Mouse (Mus musculus) G1E (cell line): ENCODE measurements around the gene Ndufv2. TPM values are rescaled to one million over a fixed set of nuclear protein-coding genes. Genes with fewer than 3 reads are reported as not detected.

Source experiments
- ATAC-seq: 2 replicates; pipeline ENCODE4 v1.8.0; 2016; ENCODE audit warnings: mild to moderate bottlenecking; ENCODE audit not compliant: insufficient number of reproducible peaks, poor library complexity, low FRiP score, severe bottlenecking; ENCODE audit errors: extremely low read depth
- DNase-seq: peaks from one replicate; pipeline ENCODE4 v3.0.0; 2012; ENCODE audit warnings: low spot score
- H3K27me3 ChIP-seq: 2 replicates; pipeline ENCODE4 v1.6.1; 2012; ENCODE audit warnings: mild to moderate bottlenecking, low read length, inconsistent platforms; ENCODE audit not compliant: insufficient read depth
- H3K36me3 ChIP-seq: replicated peaks from 2 replicates; pipeline ENCODE3; 2012; ENCODE audit warnings: mild to moderate bottlenecking, inconsistent platforms
- H3K4me1 ChIP-seq: 2 replicates; pipeline ENCODE4 v1.6.1; 2012; ENCODE audit warnings: low read depth, low read length, inconsistent platforms, mixed read lengths; ENCODE audit not compliant: insufficient read depth
- H3K4me3 ChIP-seq: 2 replicates; pipeline ENCODE4 v1.5.1; 2012; ENCODE audit warnings: low read depth, mild to moderate bottlenecking, inconsistent platforms, low read length, moderate library complexity, mixed read lengths
- H3K9me3 ChIP-seq: replicated peaks from 2 replicates; pipeline ENCODE4 v1.6.1; 2012; ENCODE audit warnings: inconsistent platforms
- CTCF ChIP-seq: IDR thresholded peaks from 2 replicates; pipeline ENCODE4 v1.5.1; 2012; ENCODE audit warnings: low read depth, low read length, inconsistent platforms, mixed read lengths
- GATA1 ChIP-seq: IDR thresholded peaks from 2 replicates; pipeline ENCODE4 v1.6.1; 2012; ENCODE audit warnings: borderline replicate concordance, low read length, inconsistent platforms, mixed read lengths
- GATA2 ChIP-seq: IDR thresholded peaks from 2 replicates; pipeline ENCODE4 v1.6.1; 2012; ENCODE audit warnings: low read depth, low read length, inconsistent platforms, borderline replicate concordance
- POLR2AphosphoS5 ChIP-seq: IDR thresholded peaks from 2 replicates; pipeline ENCODE4 v1.6.1; 2012; ENCODE audit warnings: low read depth, low read length, inconsistent platforms; ENCODE audit not compliant: insufficient replicate concordance
- TAL1 ChIP-seq: conservative IDR thresholded peaks from 2 replicates; pipeline ENCODE4 v1.6.1; 2012; ENCODE audit warnings: low read depth, low read length, inconsistent platforms, mixed read lengths
- polyA plus RNA-seq: library from polyadenylated mRNA; stranded (reverse); fragments of >175 nt; gene quantifications from 2 replicates; pipeline ENCODE4 v1.2.3, GENCODE M21; 2012
- total RNA-seq, 2 experiments: library from RNA; stranded (forward) in 1 of 2; stranded (reverse) in 1 of 2; fragments of 200-1000 nt in 1 of 2; fragments of >200 nt in 1 of 2; fragmentation: Nextera tagmentation in 1 of 2; gene quantifications; 2 replicates each; pipeline ENCODE4 v1.2.3; 2014 to 2017

Ndufv2 gene
- total and polyA plus RNA-seq, 3 experiments, result 115 to 216 (median 133) TPM

DNA sequence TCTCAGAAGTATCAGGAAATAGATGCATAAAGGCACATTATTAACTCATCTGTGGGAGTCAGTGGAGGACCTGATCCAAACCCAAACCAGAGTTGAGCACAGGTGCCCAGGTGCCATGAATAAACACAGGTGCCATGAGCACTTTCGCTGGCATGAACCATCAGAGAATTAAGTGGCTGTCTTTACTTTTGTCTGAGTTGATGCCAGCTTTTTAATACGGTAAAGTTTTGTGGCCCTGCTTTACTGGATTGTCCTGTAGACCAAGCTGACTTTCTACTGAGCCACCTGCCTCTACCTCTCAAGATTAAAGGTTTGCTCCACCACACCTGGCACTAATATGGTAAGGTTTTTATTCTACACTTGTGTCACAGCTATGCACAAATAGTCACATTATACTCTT, 9.3 kb downstream of the Ndufv2 start:
- Histone ChIP-seq H3K4me1 (peaks cover 24% of the 10 kb centered on the region), H3K27me3 (no peaks in the 10 kb centered on the region), H3K4me3 (no peak overlapping the region), H3K9me3 (no peaks in the 10 kb centered on the region), H3K36me3 (peaks cover 75% of the 10 kb centered on the region)
- ATAC-seq (no peak), DNase-seq (no peak)
- TF ChIP-seq POLR2AphosphoS5 (no peak), CTCF (no peak), GATA2 (no peak), GATA1 (no peak), TAL1 (no peak)

- Histone ChIP-seq H3K9me3 (no peaks in the 10 kb centered on the region), H3K36me3 (peaks cover 77% of the 10 kb centered on the region), H3K4me3 (no peak overlapping the region), H3K27me3 (no peaks in the 10 kb centered on the region), H3K4me1 (peaks cover 20% of the 10 kb centered on the region)
- ATAC-seq (no peak), DNase-seq (no peak)
- TF ChIP-seq CTCF (no peak), GATA1 (no peak), TAL1 (no peak), POLR2AphosphoS5 (no peak), GATA2 (no peak)
Observed at GRCm38 (mm10) chr17:66091392-66091791, 10.0 kb downstream of the Ndufv2 start.

GRCm38 (mm10) chr17:66090251-66090650, 11.1 kb downstream of the Ndufv2 start:
- Histone ChIP-seq H3K9me3 (no peaks in the 10 kb centered on the region), H3K4me3 (no peak overlapping the region), H3K36me3 (peaks cover 79% of the 10 kb centered on the region), H3K4me1 (peaks cover 14% of the 10 kb centered on the region), H3K27me3 (no peaks in the 10 kb centered on the region)
- DNase-seq, result no peak
- TF ChIP-seq CTCF (no peak), GATA1 (no peak), POLR2AphosphoS5 (no peak), TAL1 (no peak)
- ATAC-seq, result no peak

- Histone ChIP-seq H3K4me1 (peaks cover 2% of the 10 kb centered on the region; the same call in 1 of the 2 replicates), H3K4me3 (no peak overlapping the region), H3K36me3 (peaks cover 72% of the 10 kb centered on the region), H3K27me3 (no peaks in the 10 kb centered on the region), H3K9me3 (no peaks in the 10 kb centered on the region)
- no peak for ATAC-seq
- DNase-seq, result no peak
- TF ChIP-seq GATA2, result no peak
- no peak for TF ChIP-seq GATA1
- no peak for TF ChIP-seq POLR2AphosphoS5
- no peak for TF ChIP-seq CTCF
- TF ChIP-seq TAL1, result no peak
Observed at GRCm38 (mm10) chr17:66085038-66085437, 16.3 kb downstream of the Ndufv2 start.

DNA sequence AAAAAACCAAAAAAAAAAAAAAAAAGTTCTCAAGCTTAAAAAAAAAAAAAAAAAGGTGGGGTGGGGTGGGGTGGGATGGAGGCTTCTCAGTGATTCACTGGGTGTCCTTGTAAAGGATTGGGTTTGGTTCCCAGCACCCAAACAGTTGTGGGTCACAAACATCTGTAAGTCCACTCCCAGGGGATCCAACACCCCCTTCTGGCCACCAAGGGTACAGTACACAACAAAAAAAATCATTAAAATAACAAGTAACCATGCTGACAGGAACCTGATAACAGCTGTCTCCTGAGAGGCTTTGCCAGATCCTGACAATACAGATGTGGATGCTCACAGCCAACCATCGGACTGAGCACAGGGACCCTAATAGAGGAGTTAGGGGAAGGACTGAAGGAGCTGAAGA, 16.9 kb downstream of the Ndufv2 start:
- Histone ChIP-seq H3K36me3 (peaks cover 73% of the 10 kb centered on the region), H3K27me3 (no peaks in the 10 kb centered on the region), H3K4me3 (no peak overlapping the region), H3K9me3 (no peaks in the 10 kb centered on the region), H3K4me1 (peaks cover 4% of the 10 kb centered on the region; the same call in 1 of the 2 replicates)
- ATAC-seq, result no peak
- DNase-seq, result no peak
- no peak for TF ChIP-seq TAL1

GRCm38 (mm10) chr17:66077437-66077850, 23.9 kb downstream of the Ndufv2 start:
- H3K4me1 ChIP-seq, result peaks cover 36% of the 10 kb centered on the region
- ATAC-seq (no peak), DNase-seq (peak; percentile 22)
- no peaks in the 10 kb centered on the region for H3K27me3 ChIP-seq
- peak overlapping the region; percentile 98 for H3K4me3 ChIP-seq
- H3K9me3 ChIP-seq, result no peaks in the 10 kb centered on the region
- no peak for TF ChIP-seq GATA2
- TF ChIP-seq POLR2AphosphoS5, result 0 out of 2 replicates have a peak, but pooled peaks have one; percentile 47
- H3K36me3 ChIP-seq, result peaks cover 44% of the 10 kb centered on the region

GRCm38 (mm10) chr17:66076934-66077333, 24.4 kb downstream of the Ndufv2 start, which contains the start of gene Ankrd12:
Ankrd12 (minus strand) TSS chr17:66077089.
- Histone ChIP-seq H3K9me3 (no peaks in the 10 kb centered on the region), H3K4me1 (peaks cover 36% of the 10 kb centered on the region), H3K36me3 (peaks cover 43% of the 10 kb centered on the region), H3K4me3 (peak within 1 kb of the TSS; percentile 98), H3K27me3 (no peaks in the 10 kb centered on the region)
- DNase-seq (peak; percentile 96), ATAC-seq (peak; percentile 77)
- TF ChIP-seq GATA1, result no peak
- TF ChIP-seq CTCF, result no peak
- TF ChIP-seq GATA2, result no peak
